Mouse (Mus musculus) v-Abl transformed pro-B cells (cell line): ENCODE results near the gene Olfr638.
"Not testable (repeated sequence)": the region's sequence is repeated elsewhere in the genome, so short reads cannot be mapped to it uniquely, and the experiment has no call there.

Experiments
- in situ Hi-C, 2 experiments: fragments of 400-800 bp; cut with MboI; formaldehyde crosslinking; loops; one replicate each; pipeline ENCODE4 v1.15.1; 2025; ENCODE audit not compliant: unreplicated experiment in 2 of 2

The Olfr638 gene

DNA sequence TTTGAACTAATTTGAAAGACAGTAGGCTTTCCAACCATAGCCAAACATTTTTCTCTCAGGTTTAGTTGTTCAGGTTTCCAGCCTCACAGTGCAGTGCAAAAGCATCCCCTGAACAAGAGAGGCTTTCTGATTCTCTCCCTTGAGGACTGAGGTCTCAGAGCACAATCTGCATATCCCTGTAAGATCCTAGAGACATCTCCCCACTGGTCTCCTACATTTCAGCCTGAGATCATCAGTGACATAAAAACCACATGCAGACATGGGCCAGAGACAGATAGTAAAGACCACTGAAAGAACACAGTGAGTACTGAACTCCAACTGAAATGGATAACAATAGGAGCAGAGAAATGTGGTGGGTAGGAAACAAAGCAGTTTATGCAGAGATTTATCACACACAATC is at the start of gene Olfr638:
Gene Olfr638 (plus strand): TSS at position 301 of the 400 bp plus-strand sequence.
- in situ Hi-C loops: no loop called here

- in situ Hi-C loops: not testable (repeated sequence)
These were observed 31.7 kb upstream of the Olfr638 start for GRCm38 (mm10) chr7:103966873-103967272.

DNA sequence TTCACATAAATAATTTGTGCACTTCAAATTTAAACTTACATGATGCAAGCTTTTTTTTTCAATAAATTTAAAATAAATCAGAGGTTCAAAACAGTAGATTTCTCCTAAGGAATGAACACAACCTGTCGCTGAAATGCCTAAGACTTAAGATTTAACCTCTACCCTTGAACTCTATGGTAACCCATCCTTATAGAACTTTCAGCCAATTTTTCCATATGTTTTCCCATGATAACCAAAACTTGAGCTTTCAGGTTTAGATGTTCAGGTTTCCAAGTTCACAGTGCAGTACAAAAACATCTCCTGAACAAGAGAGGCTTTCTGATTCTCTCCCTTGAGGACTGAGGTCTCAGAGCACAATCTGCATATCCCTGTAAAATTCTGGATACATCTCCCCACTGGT is 27.7 kb upstream of the Olfr638 start, which contains the start of gene Olfr635:
Gene Olfr635 (plus strand): TSS at position 301 of the 400 bp plus-strand sequence.
- in situ Hi-C loops: no loop called here

DNA sequence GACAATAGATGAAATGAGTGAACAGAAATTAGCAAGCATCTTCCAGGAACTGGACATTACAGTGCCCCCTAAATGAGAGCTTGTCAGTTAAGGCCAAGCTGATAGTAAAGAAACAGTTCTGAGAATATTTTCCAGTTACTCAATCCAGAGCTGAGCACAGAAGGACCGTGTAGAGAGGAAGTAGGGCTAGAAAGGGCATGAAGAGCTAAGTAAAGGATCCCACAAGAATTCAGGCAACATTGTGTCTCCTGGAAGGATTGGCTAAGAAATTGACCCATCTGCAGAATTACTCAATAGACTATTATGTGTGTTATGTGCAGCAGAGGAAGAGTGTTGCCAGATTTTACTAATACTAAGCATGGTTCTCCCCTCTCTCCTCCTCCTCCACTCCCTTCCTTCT is 26.8 kb upstream of the Olfr638 start:
- in situ Hi-C loops: no loop called here

GRCm38 (mm10) chr7:103999124-103999523 is 578 bp downstream of the Olfr638 start:
- in situ Hi-C loops: no loop called here

DNA sequence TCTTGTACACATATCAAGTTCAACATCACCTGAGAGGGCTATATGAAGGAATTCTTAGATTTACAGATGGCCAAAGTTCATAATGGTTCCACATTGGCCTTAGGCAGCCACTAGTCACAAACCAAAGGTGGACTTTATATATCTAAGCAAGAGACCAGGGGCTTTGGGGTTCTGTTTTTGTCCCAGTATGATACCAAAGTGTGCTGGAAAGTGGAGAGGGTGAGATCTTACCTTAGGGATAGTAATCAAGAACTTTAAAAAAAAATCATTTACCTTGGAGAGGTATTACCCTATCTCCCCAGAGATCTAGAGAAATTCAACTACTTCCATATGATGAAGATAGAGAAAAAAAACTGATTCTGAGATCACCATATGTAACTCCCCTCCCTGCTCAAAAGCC is 18.7 kb downstream of the Olfr638 start, which contains the start of gene Olfr639:
Gene Olfr639 (minus strand): TSS at position 101 of the 400 bp plus-strand sequence.
- in situ Hi-C loops: no loop called here

GRCm38 (mm10) chr7:104018953-104019352 is 20.4 kb downstream of the Olfr638 start:
- in situ Hi-C loops: no loop called here

DNA sequence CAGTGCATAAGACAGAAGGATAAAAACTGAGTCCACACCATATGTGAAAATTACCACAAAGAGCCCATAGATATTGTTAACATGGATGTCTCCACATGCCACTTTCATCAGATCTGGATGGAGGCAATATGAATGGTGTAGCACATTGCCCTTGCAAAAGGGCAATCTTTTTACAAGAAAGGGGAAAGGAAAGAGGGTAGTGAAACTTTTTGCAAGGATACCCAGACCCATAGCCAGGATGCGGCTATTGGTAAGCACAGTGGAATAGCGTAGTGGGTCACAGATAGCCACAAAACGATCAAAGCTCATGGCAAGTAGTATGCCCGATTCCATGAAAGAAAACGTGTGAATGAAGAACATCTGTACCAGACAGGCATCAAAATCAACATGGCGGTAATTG is 23.1 kb downstream of the Olfr638 start:
- in situ Hi-C loops: no loop called here

DNA sequence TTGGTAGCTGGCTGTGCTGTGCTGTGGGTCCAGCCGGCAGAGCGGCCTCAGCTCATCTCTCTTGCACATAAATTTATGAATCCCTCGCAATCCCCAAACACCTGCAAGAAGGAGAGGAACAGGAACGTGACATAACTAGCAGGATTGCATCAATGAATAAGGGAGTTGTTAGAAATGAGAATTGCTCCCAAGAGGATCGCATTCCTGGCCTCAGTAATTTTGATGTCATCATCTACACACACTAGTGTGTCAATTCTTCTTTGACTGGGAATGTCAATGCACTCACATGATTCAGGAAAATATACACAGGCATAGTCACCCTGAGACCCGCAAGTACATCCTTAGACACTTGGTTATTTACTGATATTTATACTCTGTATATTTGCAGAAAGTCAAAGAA is 26.9 kb downstream of the Olfr638 start, which contains the start of gene Olfr640:
Gene Olfr640 (minus strand): TSS at position 101 of the 400 bp plus-strand sequence.
- in situ Hi-C loops: no loop called here

DNA sequence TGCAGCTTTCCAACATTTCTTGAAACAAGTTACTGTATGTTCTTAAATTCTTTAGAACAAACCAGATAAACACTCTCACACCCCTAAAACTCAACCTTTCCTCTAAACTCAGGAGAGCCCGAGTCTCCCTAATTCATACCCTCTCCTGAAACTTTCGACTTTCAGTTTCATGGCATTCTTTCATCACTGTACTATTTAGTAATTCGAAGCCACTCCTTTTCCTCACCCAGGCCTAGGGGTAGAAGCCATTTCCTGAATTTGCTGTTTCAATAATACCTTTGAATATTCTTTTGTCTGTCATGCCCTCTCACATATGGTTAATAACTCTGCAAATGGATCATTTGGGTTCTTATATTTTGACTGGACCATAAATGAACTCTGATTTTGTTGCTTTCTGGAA is 28.4 kb downstream of the Olfr638 start:
- in situ Hi-C loops: no loop called here

- in situ Hi-C loops: no loop called here
These were observed 36.6 kb downstream of the Olfr638 start, which contains the start of gene Olfr641 for GRCm38 (mm10) chr7:104035145-104035544. Olfr641 (plus strand) TSS chr7:104035445.

- in situ Hi-C loops: no loop called here
These were observed 52.2 kb downstream of the Olfr638 start for GRCm38 (mm10) chr7:104050745-104051144.

- in situ Hi-C loops: no loop called here
These were observed 54.0 kb downstream of the Olfr638 start, which contains the start of gene Olfr642 for GRCm38 (mm10) chr7:104052566-104052965. Olfr642 (minus strand) TSS chr7:104052666.
